Mouse (Mus musculus): ENCODE results near the gene Ankrd65. TPM values are rescaled to one million over a fixed set of nuclear protein-coding genes. Genes with fewer than 3 reads are reported as not detected.

Gene Ankrd65
- total RNA-seq, 2 experiments from 2014 or later: not detected

GRCm38 (mm10) chr4:155812665-155813181 is 22.5 kb downstream of the Ankrd65 start:
- no peak for DNase-seq

DNA sequence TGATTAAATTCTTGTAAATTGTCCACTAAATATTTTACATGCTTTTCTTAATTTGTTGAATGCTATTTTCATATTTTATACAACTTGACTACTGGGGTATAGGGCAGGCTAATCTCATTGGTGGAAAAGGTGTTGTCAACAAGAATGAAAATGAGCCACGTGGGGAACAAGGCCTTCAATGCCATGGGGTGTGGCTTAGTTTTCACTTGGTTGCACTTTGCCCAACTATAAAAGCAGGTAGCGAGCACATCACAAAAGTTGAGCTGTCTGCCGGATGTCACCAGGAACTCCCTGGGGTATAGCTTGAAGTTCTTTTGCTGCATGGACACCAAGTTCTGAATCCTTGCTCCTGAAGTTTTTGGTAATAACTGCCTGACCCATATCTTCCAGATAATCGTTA is 27.3 kb downstream of the Ankrd65 start:
- no peak for DNase-seq

DNA sequence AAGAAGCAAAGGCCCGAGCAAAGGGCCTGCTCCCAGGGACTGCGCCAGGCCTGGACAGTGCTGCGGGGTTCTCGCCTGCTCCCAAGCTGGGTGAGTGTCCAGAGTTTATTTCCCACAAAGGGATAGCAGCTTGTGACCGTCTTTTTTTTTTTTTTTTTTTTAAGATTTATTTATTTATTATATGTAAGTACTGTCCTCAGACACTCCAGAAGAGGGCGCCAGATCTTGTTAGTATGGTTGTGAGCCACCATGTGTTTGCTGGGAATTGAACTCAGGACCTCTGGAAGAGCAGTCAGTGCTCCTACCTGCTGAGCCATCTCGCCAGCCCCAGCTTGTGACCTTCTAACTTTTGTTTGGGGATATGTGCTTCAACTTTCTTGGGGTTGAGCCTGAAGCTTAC is 30.8 kb downstream of the Ankrd65 start:
- DNase-seq: no peak

DNA sequence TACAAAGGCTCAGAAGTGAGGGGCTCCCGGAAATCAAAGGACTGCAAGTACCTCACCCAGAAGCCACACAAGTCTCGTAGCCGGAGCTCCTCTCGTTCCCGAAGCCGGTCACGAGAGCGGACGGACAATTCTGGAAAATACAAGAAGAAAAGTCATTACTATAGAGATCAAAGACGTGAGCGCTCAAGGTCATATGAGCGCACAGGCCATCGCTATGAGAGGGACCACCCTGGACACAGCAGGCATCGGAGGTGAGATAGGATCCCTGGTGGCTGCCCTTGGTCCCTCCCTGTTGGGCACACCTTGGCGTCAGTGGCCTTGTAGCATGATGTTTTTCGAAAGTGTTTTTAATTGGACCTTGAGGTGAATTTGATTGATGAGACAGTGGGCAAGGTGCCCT is 33.2 kb downstream of the Ankrd65 start:
- no peak for DNase-seq

GRCm38 (mm10) chr4:155829866-155830265 is 39.6 kb downstream of the Ankrd65 start:
- DNase-seq: no peak

GRCm38 (mm10) chr4:155830596-155830995 is 40.4 kb downstream of the Ankrd65 start:
- DNase-seq: no peak

- DNase-seq: peak; percentile 94
Measured at GRCm38 (mm10) chr4:155831205-155831766, 41.0 kb downstream of the Ankrd65 start, which contains the start of gene Aurkaip1. Aurkaip1 (plus strand) TSS chr4:155831272.

- no peak for DNase-seq
Measured at GRCm38 (mm10) chr4:155831831-155832230, 41.6 kb downstream of the Ankrd65 start.

DNA sequence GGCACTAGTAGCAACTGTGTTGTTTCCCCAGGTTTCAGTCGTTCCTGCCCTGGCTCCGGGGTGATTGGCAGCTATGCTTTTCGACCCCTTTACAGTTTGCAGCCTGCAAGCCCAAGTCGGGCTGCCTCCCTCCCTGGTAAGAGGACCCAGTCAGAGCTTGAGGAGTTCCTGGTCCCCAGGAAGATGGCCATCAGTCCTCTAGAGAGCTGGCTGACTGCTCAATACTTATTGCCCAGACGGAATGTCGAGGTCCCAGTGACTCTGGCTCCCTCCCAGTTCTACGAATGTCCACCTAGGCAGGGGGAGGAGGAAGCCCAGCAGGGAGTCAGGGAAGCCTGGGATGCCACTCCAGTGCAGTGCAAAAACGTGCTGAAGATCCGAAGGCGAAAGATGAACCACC is 42.1 kb downstream of the Ankrd65 start:
- no peak for DNase-seq

DNA sequence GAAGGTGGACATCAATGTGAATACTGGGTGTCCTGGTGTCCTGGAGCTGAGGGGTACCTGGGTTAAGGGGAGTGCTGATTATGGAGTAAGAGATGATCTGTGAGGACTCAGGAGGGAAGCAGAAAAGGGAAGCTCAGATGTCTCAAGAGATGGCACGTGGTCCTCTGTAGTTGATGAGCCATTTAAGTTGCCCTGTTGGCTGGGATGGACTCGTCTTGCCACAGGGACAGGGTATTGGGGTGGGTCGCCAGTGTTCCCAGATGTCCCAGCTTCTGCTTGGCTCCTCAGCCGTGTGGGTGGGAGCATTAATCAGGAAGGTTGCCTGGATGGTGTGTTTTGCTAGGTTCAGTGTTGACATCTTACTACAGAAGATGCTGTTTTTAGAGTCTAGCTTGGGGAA is 43.0 kb downstream of the Ankrd65 start:
- no peak for DNase-seq

- DNase-seq: peak; percentile 85
Measured at GRCm38 (mm10) chr4:155833836-155834235, 43.6 kb downstream of the Ankrd65 start.

DNA sequence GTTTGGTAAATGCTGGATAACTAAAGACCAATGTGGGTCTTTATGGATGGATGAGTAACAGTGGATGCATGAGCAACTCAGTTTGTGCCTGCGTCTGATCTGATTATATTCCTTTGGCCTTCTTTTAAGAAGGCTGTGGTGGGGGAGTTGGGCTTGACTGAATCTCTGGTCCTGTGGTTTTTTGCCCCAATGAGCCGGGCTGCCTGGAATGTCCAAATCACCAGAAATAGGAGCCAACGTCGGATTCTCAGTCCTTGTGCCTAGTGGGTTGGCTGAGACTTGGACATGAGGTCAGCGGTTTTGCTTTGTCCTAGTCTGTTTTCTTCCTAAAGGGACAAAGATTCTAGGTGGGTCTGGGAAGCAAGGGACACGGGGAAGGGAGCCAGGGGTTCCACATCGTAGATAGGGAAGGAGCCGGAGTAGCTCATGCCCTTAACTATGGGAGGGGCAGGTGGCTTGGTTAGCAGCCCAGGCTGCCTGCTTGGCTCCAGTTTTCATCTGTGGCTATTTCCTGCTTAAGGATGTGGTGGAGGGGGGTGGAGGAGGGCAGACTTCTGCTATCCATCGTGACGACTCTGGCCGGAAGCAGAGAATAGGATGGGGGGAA is 47.3 kb downstream of the Ankrd65 start:
- peak; percentile 78 for DNase-seq

- peak; percentile 74 for DNase-seq
Measured at GRCm38 (mm10) chr4:155838187-155839153, 48.2 kb downstream of the Ankrd65 start.

GRCm38 (mm10) chr4:155839483-155839910 is 49.3 kb downstream of the Ankrd65 start, which contains the start of gene Mxra8:
Mxra8 (plus strand) TSS chr4:155839680.
- DNase-seq: peak; percentile 96

DNA sequence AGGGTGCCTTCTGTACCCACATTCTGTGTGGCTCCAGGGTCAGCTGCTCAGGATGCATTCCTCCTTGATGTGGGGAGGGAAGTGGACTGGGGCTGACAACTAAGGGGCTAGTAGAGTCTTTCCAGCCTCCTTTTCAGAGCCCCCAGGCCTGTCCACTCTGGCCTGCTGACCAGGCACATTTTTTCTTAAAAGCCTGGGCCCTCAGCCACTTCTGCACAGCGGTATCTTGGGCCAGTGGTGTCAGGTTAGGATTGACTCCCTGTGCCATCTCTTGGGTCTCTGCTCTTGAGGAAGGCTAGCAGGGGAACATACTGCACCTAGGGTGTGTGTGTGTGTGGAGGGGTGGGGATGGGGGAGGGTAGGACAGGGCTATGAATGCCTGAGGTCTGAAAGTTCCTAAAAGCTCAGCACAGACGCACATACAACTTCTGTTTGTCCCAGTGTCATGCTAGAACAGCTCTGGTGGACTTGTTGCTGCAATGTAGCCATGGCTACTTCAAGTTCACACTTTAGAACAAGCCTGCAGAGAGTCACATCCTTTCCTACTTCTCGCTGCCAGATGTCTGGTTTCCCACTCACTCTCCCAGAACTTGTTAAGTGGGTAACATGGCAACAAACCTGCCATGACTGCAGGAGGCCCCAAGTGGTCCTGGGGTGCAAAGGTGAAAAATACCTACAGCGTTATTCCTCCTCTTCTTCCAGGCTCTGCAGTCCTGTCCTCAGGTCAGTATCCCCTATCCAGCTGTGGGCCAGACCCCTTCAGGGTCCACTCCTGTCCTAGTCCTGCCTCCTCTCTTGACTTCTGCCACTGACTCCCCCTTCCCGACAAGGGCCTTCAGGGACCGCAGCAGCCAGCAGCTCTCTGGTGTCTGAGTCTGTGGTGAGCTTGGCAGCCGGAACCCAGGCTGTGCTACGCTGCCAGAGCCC is 50.1 kb downstream of the Ankrd65 start:
- peak; percentile 71 for DNase-seq

DNA sequence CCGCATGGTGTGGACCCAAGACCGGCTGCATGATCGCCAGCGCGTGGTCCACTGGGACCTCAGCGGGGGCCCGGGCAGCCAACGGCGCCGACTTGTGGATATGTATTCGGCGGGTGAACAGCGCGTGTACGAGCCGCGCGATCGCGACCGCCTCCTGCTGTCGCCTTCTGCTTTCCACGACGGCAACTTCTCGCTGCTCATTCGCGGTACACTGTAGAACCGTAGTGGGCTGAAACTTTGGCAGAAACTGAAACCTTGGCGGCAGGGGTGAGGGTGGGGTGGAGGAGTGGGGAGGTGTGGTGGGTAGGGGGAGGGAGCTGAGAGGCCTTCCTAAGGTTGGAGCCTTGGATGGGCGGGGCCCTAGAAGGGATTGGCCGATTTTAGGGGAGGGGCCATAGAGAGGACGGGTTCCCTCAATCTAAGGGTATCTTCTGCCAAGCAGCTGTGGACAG is 50.8 kb downstream of the Ankrd65 start:
- DNase-seq: peak; percentile 70

DNA sequence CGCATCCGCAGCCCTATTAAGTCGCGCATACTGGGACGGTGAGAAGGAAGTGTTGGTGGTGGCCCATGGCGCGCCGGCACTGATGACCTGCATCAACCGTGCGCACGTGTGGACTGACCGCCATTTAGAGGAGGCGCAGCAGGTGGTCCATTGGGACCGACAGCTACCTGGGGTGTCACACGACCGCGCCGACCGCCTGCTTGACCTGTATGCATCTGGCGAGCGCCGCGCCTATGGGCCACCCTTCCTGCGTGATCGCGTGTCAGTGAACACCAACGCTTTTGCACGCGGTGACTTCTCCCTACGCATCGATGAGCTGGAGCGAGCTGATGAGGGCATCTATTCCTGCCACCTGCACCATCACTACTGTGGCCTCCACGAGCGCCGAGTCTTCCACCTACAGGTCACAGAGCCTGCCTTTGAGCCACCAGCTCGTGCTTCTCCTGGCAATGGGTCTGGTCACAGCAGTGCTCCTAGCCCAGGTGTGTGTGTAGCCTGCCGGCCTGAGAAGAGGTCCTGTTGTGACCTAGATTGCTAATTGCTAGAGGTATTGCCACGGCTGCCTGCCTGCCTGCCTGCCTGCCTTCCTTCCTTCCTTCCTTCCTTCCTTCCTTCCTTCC is 51.5 kb downstream of the Ankrd65 start:
- DNase-seq: no peak

GRCm38 (mm10) chr4:155843231-155843630 is 53.0 kb downstream of the Ankrd65 start:
- DNase-seq: no peak

DNA sequence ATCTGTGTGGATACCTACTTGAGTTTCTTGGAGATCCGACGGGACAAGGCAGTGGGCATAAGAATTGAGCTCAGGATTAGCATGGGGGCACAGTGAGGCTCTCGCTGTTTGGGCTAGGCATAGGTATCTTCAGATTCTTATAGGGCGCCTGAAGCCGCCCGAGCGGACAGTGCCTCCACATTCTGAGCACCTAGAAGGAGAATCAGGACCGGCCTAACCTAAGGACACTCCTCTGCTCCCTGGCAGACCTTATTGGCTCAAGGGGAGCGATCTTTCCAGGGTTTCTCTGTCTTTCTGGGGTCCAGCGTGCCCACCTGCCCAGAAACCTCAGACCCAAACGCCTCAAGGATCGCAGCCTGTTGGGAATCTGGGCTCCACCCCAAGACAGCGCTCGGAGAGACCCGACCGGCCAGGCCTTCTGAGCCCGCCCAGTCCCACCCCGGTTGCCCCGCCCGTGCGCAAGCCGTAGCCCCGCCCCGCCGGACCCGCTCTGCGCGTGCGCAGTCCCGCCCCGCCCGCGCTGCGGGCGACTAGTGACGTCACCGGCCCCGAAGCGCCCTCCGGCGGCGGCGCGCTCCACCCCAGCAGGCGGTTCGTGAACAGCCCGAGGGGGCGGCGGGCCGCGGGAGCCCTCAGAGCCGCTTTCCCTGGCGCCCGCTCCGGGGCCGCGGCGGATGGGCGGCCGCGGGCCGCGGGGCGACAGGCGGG is 56.8 kb downstream of the Ankrd65 start, which contains the start of gene Dvl1:
Gene Dvl1 (plus strand): TSS at position 532 of the 708 bp plus-strand sequence.
- peak; percentile 92 for DNase-seq

All from gastrocnemius, postnatal 25 days (tissue).